Mouse (Mus musculus) lung, adult 2 months (tissue): ENCODE results near the gene Faf2.

Experiments used
- CTCF ChIP-seq: fragments of 200-500 bp; IDR thresholded peaks from 2 replicates; pipeline ENCODE4 v1.5.1; 2011; ENCODE audit warnings: mild to moderate bottlenecking, low read length, control low read depth; ENCODE audit not compliant: insufficient read depth
- POLR2A ChIP-seq: fragments of 200-500 bp; IDR thresholded peaks from 2 replicates; pipeline ENCODE4 v1.6.1; 2011; ENCODE audit warnings: low read depth, mild to moderate bottlenecking, control low read depth, low read length, borderline replicate concordance; ENCODE audit errors: extremely low read depth

DNA sequence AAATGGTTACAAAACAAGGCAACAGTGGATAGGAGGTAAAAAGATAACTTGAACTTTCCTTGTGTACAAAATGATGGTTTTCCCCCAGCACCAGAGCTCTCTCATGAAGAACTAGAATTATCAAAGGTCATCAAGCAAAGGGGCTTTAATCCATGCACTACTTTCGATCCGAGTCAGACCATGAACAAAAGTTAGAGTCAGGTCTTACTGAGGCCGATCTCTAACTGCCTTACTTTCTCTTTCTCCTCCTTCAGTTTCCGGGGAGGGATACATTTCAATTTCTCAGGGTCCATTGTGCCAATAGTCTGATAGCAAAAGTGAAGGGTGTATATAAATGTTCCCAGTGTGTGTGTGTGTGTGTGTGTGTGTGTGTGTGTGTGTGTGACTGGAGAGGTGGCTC lies 49.0 kb upstream of the Faf2 start:
- no peak for TF ChIP-seq POLR2A
- no peak for TF ChIP-seq CTCF
